Mouse (Mus musculus) gastrocnemius, adult 8-10 months (tissue): ENCODE results near the gene Prkar2a. TPM values are rescaled to one million over a fixed set of nuclear protein-coding genes. Genes with fewer than 3 reads are reported as not detected.
"Not testable (repeated sequence)": the region's sequence is repeated elsewhere in the genome, so short reads cannot be mapped to it uniquely, and the experiment has no call there.

Experiments
- DNase-seq, 2 experiments: peaks; one replicate each; pipeline ENCODE4 v3.0.0; 2022; ENCODE audit warnings: low spot score in 2 of 2
- total RNA-seq, 4 experiments: library from RNA; stranded (reverse); gene quantifications; 2 replicates each; pipeline ENCODE4 v1.2.4; 2022

Prkar2a gene
- total RNA-seq, result 100 to 1,000 TPM; 182 to 235 (median 191) TPM

GRCm38 (mm10) chr9:108689106-108689505 lies at the start of gene Prkar2a:
Gene Prkar2a, plus strand, starts transcription at chr9:108689314.
- DNase-seq, result no peak

- no peak for DNase-seq
Observed at GRCm38 (mm10) chr9:108639825-108640224, 49.3 kb upstream of the Prkar2a start.

- DNase-seq, result no peak
Observed at GRCm38 (mm10) chr9:108648166-108648565, 40.9 kb upstream of the Prkar2a start.

- peak; percentile 78 to 85 for DNase-seq
Observed at GRCm38 (mm10) chr9:108648611-108649560, 40.2 kb upstream of the Prkar2a start, which contains the start of gene Arih2. Gene Arih2, minus strand, starts transcription at chr9:108649386.

GRCm38 (mm10) chr9:108649561-108650440 lies 39.3 kb upstream of the Prkar2a start:
- no peak for DNase-seq

- DNase-seq, result no peak
Observed at GRCm38 (mm10) chr9:108654566-108655464, 34.3 kb upstream of the Prkar2a start.

- DNase-seq, result not testable (repeated sequence)
Observed at GRCm38 (mm10) chr9:108655865-108656264, 33.2 kb upstream of the Prkar2a start.

GRCm38 (mm10) chr9:108661677-108662612 lies 27.2 kb upstream of the Prkar2a start, which contains the start of gene Slc25a20:
Gene Slc25a20, plus strand, starts transcription at chr9:108662088.
- DNase-seq, result peak; percentile 57 to 79

- DNase-seq, result no peak
Observed at GRCm38 (mm10) chr9:108662660-108663059, 26.5 kb upstream of the Prkar2a start.

GRCm38 (mm10) chr9:108669875-108670274 lies 19.2 kb upstream of the Prkar2a start:
- DNase-seq, result no peak

- DNase-seq, result no peak
Observed at GRCm38 (mm10) chr9:108673151-108673550, 16.0 kb upstream of the Prkar2a start.

- no peak for DNase-seq
Observed at GRCm38 (mm10) chr9:108680026-108680425, 9.1 kb upstream of the Prkar2a start.

GRCm38 (mm10) chr9:108686475-108686887 lies 2.6 kb upstream of the Prkar2a start:
- DNase-seq, result peak; percentile 40 to 41

- DNase-seq, result no peak
Observed at GRCm38 (mm10) chr9:108687181-108687580, 1.9 kb upstream of the Prkar2a start.

- no peak for DNase-seq
Observed at GRCm38 (mm10) chr9:108687686-108688085, 1.4 kb upstream of the Prkar2a start.

GRCm38 (mm10) chr9:108688451-108688850 lies 663 bp upstream of the Prkar2a start:
- DNase-seq, result peak; percentile 47 to 54

- DNase-seq, result no peak
Observed at GRCm38 (mm10) chr9:108689993-108690392, 879 bp downstream of the Prkar2a start.

GRCm38 (mm10) chr9:108690914-108691313 lies 1.8 kb downstream of the Prkar2a start:
- DNase-seq, result no peak

GRCm38 (mm10) chr9:108691371-108691770 lies 2.3 kb downstream of the Prkar2a start:
- no peak for DNase-seq

- peak; percentile 83 to 88 for DNase-seq
Observed at GRCm38 (mm10) chr9:108691846-108692225, 2.7 kb downstream of the Prkar2a start.
